Mouse (Mus musculus) thymus, adult 2 months (tissue): ENCODE measurements at regions not wholly inside any gene's neighbourhood (a gene's known extent, or its start where the extent isn't known, plus 50 kb on each side); places are given as distances from the start of the nearest gene placed in this dataset.

Experiments used
- DNase-seq: peaks from one replicate; pipeline ENCODE4 v3.0.0; 2021
- H3K27ac ChIP-seq: fragments of 200-500 bp; 2 replicates; pipeline ENCODE4 v1.5.1; 2012; ENCODE audit warnings: low read length, control low read depth; ENCODE audit not compliant: control insufficient read depth, insufficient read depth
- H3K27me3 ChIP-seq: fragments of 200-500 bp; 2 replicates; pipeline ENCODE4 v1.6.1; 2012; ENCODE audit warnings: mild to moderate bottlenecking, low read length, moderate library complexity, mixed read lengths; ENCODE audit not compliant: control insufficient read depth, insufficient read depth
- H3K36me3 ChIP-seq: fragments of 200-500 bp; 2 replicates; pipeline ENCODE4 v1.6.1; 2012; ENCODE audit warnings: mild to moderate bottlenecking, low read length, moderate library complexity; ENCODE audit not compliant: control insufficient read depth, insufficient read depth
- H3K4me1 ChIP-seq: fragments of 200-500 bp; replicated peaks from 2 replicates; pipeline ENCODE4 v1.6.1; 2012; ENCODE audit warnings: low read length; ENCODE audit not compliant: control insufficient read depth, insufficient read depth
- H3K4me3 ChIP-seq: fragments of 200-500 bp; 2 replicates; pipeline ENCODE4 v1.5.1; 2012; ENCODE audit warnings: mild to moderate bottlenecking, low read length, control low read depth, moderate library complexity; ENCODE audit not compliant: control insufficient read depth, insufficient read depth
- CTCF ChIP-seq: fragments of 200-500 bp; IDR thresholded peaks from 2 replicates; pipeline ENCODE4 v1.5.1; 2012; ENCODE audit warnings: mild to moderate bottlenecking, control low read depth, low read length, moderate library complexity, borderline replicate concordance; ENCODE audit not compliant: control insufficient read depth, poor library complexity, insufficient read depth; ENCODE audit errors: extremely low read depth
- POLR2A ChIP-seq: fragments of 200-500 bp; IDR thresholded peaks from 2 replicates; pipeline ENCODE4 v1.6.1; 2012; ENCODE audit warnings: mild to moderate bottlenecking, low read length, control low read depth, moderate library complexity; ENCODE audit not compliant: control insufficient read depth, poor library complexity, insufficient read depth; ENCODE audit errors: extremely low read depth
- WGBS: fragments of 180-500 bp; shearing (Covaris S2); methylation state at CpG from one replicate; pipeline ENCODE4 v1.1.7; 2018; 5-methylcytosine and 5-hydroxymethylcytosine counted together

DNA sequence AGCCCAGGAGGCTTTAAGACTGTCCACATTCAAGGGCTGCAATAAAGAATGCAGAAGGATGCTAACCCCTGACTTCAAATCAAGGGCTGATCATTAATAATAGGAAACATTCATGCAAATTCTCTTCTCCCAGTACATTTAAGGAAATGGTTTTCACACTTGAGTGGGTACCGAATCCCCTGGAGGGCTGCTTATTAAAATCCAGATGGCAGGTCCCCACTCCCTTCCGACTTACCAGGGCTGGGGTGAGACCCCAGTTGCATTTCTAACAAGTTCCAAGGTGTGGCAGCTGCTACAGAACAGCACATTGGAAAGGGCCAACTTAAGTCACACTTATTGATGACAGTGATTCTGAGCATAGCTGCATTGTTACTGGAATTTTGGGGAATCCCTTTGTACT, 129.0 kb upstream of the Cox10 start:
- no peaks in the 10 kb centered on the region for H3K27me3 ChIP-seq
- H3K4me1 ChIP-seq: no peaks in the 10 kb centered on the region
- no peak overlapping the region for H3K4me3 ChIP-seq
- WGBS: 90% methylated on average over 2 of the region's 2 CpGs
- no peak overlapping the region for H3K27ac ChIP-seq
- no peak for DNase-seq
- TF ChIP-seq POLR2A: no peak
- no peak for TF ChIP-seq CTCF
- no peaks in the 10 kb centered on the region for H3K36me3 ChIP-seq

DNA sequence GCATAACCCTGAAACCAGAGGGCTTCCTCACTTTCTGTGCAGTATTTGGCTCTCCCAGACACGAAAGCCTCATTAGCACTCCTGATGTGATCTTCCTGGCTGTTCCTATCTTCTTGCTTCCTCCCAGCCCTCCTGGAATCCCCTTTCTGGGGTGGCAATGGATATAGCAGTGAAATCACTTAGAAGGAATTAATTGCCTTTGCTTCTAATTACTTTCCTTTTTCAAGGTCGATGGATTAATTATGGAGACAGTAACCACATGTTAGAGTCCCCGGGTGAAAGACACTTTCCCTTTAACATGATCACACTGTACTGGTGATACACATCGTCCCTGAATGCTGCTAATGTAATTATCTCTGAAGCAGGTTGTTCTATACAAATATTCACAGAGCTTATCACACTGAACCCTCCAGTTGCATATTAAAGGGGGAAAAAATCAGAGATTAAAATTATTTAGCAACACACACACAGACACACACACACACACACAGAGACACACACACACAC, 128.1 kb upstream of the Cox10 start:
- 90% methylated on average over 4 of the region's 4 CpGs for WGBS
- TF ChIP-seq POLR2A (no peak), CTCF (no peak)
- Histone ChIP-seq H3K27ac (no peak overlapping the region), H3K36me3 (no peaks in the 10 kb centered on the region), H3K27me3 (no peaks in the 10 kb centered on the region), H3K4me3 (no peak overlapping the region), H3K4me1 (no peaks in the 10 kb centered on the region)
- no peak for DNase-seq

DNA sequence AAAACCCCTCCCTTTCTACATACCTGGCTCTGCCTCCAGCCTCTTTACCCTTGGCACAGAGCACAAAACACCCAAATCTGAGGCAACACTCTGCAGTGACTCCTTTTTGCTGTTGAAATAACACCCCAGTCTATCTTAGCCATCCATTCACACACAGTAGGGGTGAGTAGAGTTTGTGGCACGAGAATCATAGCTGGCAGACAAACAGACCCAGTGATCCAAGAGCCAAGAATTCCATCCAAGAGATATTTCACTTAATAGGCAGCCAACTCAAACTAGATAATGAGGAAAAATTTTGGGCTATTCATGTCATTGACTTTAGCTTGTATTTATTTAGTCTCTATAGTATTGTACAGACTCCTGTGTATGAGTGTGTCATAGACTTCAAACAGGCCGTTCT, 126.9 kb upstream of the Cox10 start:
- no peak for DNase-seq
- H3K27me3 ChIP-seq: no peaks in the 10 kb centered on the region
- no peak overlapping the region for H3K27ac ChIP-seq
- 88% methylated on average over 2 of the region's 2 CpGs for WGBS
- TF ChIP-seq CTCF (no peak), POLR2A (no peak)
- H3K36me3 ChIP-seq: no peaks in the 10 kb centered on the region
- H3K4me3 ChIP-seq: no peak overlapping the region
- H3K4me1 ChIP-seq: no peaks in the 10 kb centered on the region

DNA sequence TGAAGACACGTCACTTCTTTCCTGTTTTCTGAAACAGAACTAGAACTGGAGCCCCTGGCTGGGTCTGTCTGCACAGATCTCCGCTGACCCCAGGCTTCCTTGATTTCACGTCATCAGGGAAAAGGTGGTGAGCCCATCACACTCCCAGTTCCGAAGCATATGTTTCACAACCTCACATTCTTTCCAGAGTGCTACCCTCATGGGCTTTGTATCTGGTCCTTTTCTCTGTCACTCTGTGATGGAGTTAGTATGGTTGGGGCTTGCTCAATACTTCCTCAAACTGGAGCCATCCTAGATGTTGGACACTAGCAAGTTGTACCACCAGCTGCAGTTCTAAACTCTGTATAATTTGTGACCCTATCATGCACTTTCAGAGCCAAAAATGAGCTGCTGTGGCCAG, 125.8 kb upstream of the Cox10 start:
- no peaks in the 10 kb centered on the region for H3K27me3 ChIP-seq
- H3K4me1 ChIP-seq: no peaks in the 10 kb centered on the region
- no peaks in the 10 kb centered on the region for H3K36me3 ChIP-seq
- DNase-seq: no peak
- no peak for TF ChIP-seq POLR2A
- no peak for TF ChIP-seq CTCF
- 84% methylated on average over 4 of the region's 4 CpGs for WGBS
- H3K4me3 ChIP-seq: no peak overlapping the region
- H3K27ac ChIP-seq: no peak overlapping the region

DNA sequence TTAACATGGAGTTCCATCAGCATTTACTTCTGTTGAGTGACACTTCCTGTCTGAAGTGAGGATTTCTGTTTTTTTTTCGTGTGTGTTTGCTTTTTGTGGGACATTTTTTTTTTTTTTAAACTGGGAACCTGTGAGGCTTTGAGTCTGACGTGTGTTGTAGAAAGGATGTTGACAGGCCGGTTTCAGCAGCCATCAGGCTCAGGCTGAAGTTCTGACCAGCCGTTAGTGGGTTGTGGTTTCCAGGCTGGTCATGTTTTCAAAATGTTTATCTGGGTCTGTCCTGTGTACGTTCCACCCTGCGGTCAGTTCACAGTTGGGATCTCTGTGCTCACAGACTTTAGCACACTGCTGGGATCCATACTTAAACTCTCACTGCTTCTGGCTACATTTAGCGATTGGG, 125.0 kb upstream of the Cox10 start:
- 30% methylated on average over 7 of the region's 7 CpGs for WGBS
- no peak overlapping the region for H3K4me3 ChIP-seq
- TF ChIP-seq CTCF: no peak
- TF ChIP-seq POLR2A: no peak

DNA sequence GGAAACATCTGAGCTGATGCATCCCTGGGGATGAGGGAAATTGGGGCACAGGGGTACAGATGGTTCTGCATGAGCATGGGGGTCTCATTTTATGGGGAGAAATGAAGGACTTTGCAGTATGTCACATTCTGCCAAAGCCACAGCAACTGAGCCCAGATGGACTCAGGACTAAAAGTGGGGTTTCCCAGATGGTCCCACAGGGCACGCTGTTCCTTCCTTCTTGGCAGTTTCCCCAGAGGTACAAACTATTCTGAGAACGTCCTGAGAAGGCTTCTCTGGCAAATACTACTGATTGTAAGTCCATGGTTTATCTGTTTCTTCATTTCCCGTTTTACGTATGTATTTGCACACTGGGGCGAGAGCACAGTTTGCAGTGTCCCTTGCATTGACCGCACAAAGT, 121.6 kb upstream of the Cox10 start:
- DNase-seq: no peak
- WGBS: 85% methylated on average over 6 of the region's 6 CpGs
- Histone ChIP-seq H3K36me3 (no peaks in the 10 kb centered on the region), H3K27me3 (no peaks in the 10 kb centered on the region), H3K4me1 (no peaks in the 10 kb centered on the region), H3K27ac (no peak overlapping the region), H3K4me3 (no peak overlapping the region)
- no peak for TF ChIP-seq CTCF
- TF ChIP-seq POLR2A: no peak

More for the DNA sequence above, 125.0 kb upstream of the Cox10 start:
- DNase-seq: no peak
- H3K27ac ChIP-seq: no peak overlapping the region
- no peaks in the 10 kb centered on the region for H3K36me3 ChIP-seq
- no peaks in the 10 kb centered on the region for H3K27me3 ChIP-seq
- H3K4me1 ChIP-seq: no peaks in the 10 kb centered on the region

DNA sequence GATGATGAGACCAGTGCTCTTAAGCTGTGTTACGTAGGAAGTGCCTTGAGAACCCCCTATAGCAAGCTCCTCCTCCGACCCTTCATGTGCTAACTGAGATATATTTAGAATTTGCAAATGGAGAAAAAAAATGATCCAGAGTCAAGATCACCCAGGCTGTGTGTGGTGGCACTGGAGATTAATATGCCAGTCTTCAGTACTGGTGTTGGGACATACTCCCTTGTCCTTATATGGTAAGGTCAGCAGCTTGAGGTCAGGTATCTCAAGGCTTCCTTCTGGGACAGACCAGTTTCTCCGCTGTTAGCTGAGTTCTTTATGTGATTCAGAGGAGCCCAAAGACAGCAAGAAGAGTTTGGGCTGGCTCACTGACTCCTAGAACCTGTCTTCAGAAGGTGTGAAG, 116.0 kb upstream of the Cox10 start:
- H3K36me3 ChIP-seq: no peaks in the 10 kb centered on the region

More for the DNA sequence above, 116.0 kb upstream of the Cox10 start:
- H3K4me1 ChIP-seq: no peaks in the 10 kb centered on the region
- no peaks in the 10 kb centered on the region for H3K27me3 ChIP-seq
- 87% methylated on average over 3 of the region's 3 CpGs for WGBS
- no peak overlapping the region for H3K27ac ChIP-seq
- no peak for DNase-seq
- no peak overlapping the region for H3K4me3 ChIP-seq
- no peak for TF ChIP-seq CTCF
